Mouse (Mus musculus): ENCODE measurements at regions not wholly inside any gene's neighbourhood (a gene's known extent, or its start where the extent isn't known, plus 50 kb on each side); places are given as distances from the start of the nearest gene placed in this dataset.

DNA sequence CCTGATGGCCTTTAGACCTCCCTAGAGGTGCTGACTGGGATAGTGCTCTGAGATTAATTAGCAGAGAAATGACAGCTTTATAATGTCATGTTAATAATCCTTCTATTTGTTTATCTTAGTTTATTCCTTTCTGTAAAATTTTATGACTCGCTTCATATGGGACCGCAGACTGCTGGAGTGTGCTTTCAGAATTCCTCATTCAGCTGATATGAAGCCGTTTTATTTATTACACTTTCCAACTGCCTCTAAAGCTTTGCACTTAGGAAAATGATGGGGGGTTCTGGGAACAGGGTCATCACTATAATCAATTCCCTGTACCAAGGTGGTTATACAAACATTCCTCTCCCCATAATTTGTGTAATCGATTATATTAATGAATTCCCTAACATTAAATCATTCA, 211.6 kb upstream of the Tcerg1l start:
- Histone ChIP-seq H3K36me3 (ENCODE audit: control insufficient read depth, insufficient read depth, low read length) (no peaks in the 10 kb centered on the region), H3K27ac (ENCODE audit: insufficient read depth, low read depth, low read length) (no peak overlapping the region), H3K4me3 (ENCODE audit: low read depth, low read length) (no peak overlapping the region), H3K4me1 (ENCODE audit: control insufficient read depth, insufficient read depth, insufficient read length, low read length) (no peaks in the 10 kb centered on the region), H3K27me3 (ENCODE audit: control insufficient read depth, insufficient read depth, low read length) (no peaks in the 10 kb centered on the region)
- 41% methylated on average over 4 of the region's 4 CpGs for WGBS
- TF ChIP-seq CTCF (IDR thresholded peaks at IDR 0.05; ENCODE audit: extremely low read depth, insufficient read length, insufficient replicate concordance, low read depth, low read length) (no peak), POLR2A (IDR thresholded peaks at IDR 0.05; ENCODE audit: low read depth, low read length) (no peak)

DNA sequence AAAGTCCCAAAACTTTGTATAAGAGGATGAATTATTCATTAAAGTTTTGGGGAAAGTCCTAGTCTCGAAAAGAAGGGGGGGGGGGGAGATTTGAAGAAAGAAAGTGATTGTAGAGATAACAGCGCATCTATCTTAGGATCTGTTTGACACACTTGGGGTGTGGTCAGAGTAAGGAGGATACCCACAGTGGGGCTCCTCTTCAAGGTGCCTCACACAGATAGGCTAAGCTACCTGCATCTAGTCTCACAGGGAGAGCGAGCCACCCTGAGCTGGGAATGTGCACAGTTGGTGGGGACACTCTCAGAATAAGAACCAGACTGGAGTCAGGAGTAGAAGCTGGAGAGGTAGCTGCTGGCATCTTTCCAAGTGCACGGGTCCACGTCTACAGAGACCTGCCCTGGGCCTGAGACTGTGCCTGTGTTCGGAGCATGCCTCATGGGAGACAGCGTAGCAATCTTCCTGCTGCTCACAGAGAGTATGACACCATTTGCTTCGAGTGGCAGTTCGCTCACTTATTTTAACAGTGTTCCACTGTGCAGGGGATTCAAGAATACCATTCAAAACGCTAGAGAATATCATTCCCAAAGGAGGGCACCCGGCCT, 208.9 kb upstream of the Tcerg1l start:
- H3K27me3 ChIP-seq (ENCODE audit: control insufficient read depth, insufficient read depth, low read length) = no peaks in the 10 kb centered on the region
- no peaks in the 10 kb centered on the region for H3K4me1 ChIP-seq (ENCODE audit: control insufficient read depth, insufficient read depth, insufficient read length, low read length)
- H3K27ac ChIP-seq (ENCODE audit: insufficient read depth, low read depth, low read length) = no peak overlapping the region
- WGBS = 68% methylated on average over 11 of the region's 11 CpGs
- no peak overlapping the region for H3K4me3 ChIP-seq (ENCODE audit: low read depth, low read length)
- H3K36me3 ChIP-seq (ENCODE audit: control insufficient read depth, insufficient read depth, low read length) = no peaks in the 10 kb centered on the region
- TF ChIP-seq CTCF (IDR thresholded peaks at IDR 0.05; ENCODE audit: extremely low read depth, insufficient read length, insufficient replicate concordance, low read depth, low read length) = no peak
- no peak for TF ChIP-seq POLR2A (IDR thresholded peaks at IDR 0.05; ENCODE audit: low read depth, low read length)

DNA sequence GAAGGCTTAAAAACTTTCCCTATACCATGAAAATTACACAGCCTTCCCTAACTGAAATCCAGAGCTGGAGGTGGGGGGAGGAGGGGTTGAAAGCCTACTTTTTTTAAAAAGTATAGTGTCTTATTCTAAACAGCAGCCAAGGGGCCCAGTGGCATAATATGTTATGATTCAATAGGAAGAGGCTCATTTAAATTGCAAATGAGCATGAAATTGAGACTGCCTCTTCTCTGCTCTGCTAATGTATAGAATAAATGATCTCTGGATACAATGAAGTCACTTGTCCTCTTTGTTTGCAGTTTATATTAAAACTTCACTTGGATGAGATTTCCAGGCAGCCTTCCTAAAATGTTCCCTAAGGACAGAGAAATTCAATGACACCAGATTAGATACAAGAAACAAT, 208.4 kb upstream of the Tcerg1l start:
- H3K27me3 ChIP-seq (ENCODE audit: control insufficient read depth, insufficient read depth, low read length) = no peaks in the 10 kb centered on the region
- H3K36me3 ChIP-seq (ENCODE audit: control insufficient read depth, insufficient read depth, low read length) = no peaks in the 10 kb centered on the region
- H3K27ac ChIP-seq (ENCODE audit: insufficient read depth, low read depth, low read length) = no peak overlapping the region
- no peaks in the 10 kb centered on the region for H3K4me1 ChIP-seq (ENCODE audit: control insufficient read depth, insufficient read depth, insufficient read length, low read length)
- H3K4me3 ChIP-seq (ENCODE audit: low read depth, low read length) = no peak overlapping the region
- TF ChIP-seq CTCF (IDR thresholded peaks at IDR 0.05; ENCODE audit: extremely low read depth, insufficient read length, insufficient replicate concordance, low read depth, low read length) (no peak), POLR2A (IDR thresholded peaks at IDR 0.05; ENCODE audit: low read depth, low read length) (no peak)

GRCm38 (mm10) chr7:138601749-138602148, 204.2 kb upstream of the Tcerg1l start:
- TF ChIP-seq CTCF (IDR thresholded peaks at IDR 0.05; ENCODE audit: extremely low read depth, insufficient read length, insufficient replicate concordance, low read depth, low read length) = no peak
- TF ChIP-seq POLR2A (IDR thresholded peaks at IDR 0.05; ENCODE audit: low read depth, low read length) = no peak
- Histone ChIP-seq H3K4me3 (ENCODE audit: low read depth, low read length) (no peak overlapping the region), H3K27me3 (ENCODE audit: control insufficient read depth, insufficient read depth, low read length) (no peaks in the 10 kb centered on the region), H3K36me3 (ENCODE audit: control insufficient read depth, insufficient read depth, low read length) (no peaks in the 10 kb centered on the region), H3K4me1 (ENCODE audit: control insufficient read depth, insufficient read depth, insufficient read length, low read length) (no peaks in the 10 kb centered on the region), H3K27ac (ENCODE audit: insufficient read depth, low read depth, low read length) (no peak overlapping the region)
- WGBS = 54% methylated on average over 4 of the region's 4 CpGs

GRCm38 (mm10) chr7:138593344-138593743, 195.8 kb upstream of the Tcerg1l start:
- WGBS = 75% methylated on average over 2 of the region's 2 CpGs
- Histone ChIP-seq H3K36me3 (ENCODE audit: control insufficient read depth, insufficient read depth, low read length) (no peaks in the 10 kb centered on the region), H3K4me3 (ENCODE audit: low read depth, low read length) (no peak overlapping the region), H3K27ac (ENCODE audit: insufficient read depth, low read depth, low read length) (no peak overlapping the region), H3K4me1 (ENCODE audit: control insufficient read depth, insufficient read depth, insufficient read length, low read length) (no peaks in the 10 kb centered on the region), H3K27me3 (ENCODE audit: control insufficient read depth, insufficient read depth, low read length) (no peaks in the 10 kb centered on the region)
- no peak for TF ChIP-seq POLR2A (IDR thresholded peaks at IDR 0.05; ENCODE audit: low read depth, low read length)
- no peak for TF ChIP-seq CTCF (IDR thresholded peaks at IDR 0.05; ENCODE audit: extremely low read depth, insufficient read length, insufficient replicate concordance, low read depth, low read length)

DNA sequence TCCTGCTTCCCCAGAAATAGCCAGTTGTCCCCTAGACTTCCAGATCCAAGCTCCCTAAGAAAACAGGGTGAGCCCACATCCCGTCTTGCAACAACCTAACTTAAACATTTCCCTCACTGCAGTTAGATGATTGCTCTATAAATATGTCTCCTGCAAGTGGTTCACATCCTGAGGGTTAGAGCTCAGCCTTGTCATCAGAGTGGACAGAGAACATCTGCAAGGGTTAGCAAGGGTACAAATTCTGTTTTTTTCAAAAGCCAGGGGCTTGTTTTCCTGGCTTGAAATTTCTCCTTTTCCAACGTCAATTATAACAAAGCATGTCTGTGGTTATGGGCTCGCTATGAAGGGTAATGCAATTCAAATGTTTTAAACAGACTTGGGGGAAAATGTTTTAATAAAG, 169.8 kb upstream of the Tcerg1l start:
- WGBS = 66% methylated on average over 3 of the region's 3 CpGs
- H3K4me1 ChIP-seq (ENCODE audit: control insufficient read depth, insufficient read depth, insufficient read length, low read length) = no peaks in the 10 kb centered on the region
- TF ChIP-seq CTCF (IDR thresholded peaks at IDR 0.05; ENCODE audit: extremely low read depth, insufficient read length, insufficient replicate concordance, low read depth, low read length) (no peak), POLR2A (IDR thresholded peaks at IDR 0.05; ENCODE audit: low read depth, low read length) (no peak)
- H3K4me3 ChIP-seq (ENCODE audit: low read depth, low read length) = no peak overlapping the region
- H3K27ac ChIP-seq (ENCODE audit: insufficient read depth, low read depth, low read length) = no peak overlapping the region
- H3K27me3 ChIP-seq (ENCODE audit: control insufficient read depth, insufficient read depth, low read length) = no peaks in the 10 kb centered on the region
- H3K36me3 ChIP-seq (ENCODE audit: control insufficient read depth, insufficient read depth, low read length) = no peaks in the 10 kb centered on the region

GRCm38 (mm10) chr7:138551629-138552028, 154.1 kb upstream of the Tcerg1l start:
- no peaks in the 10 kb centered on the region for H3K4me1 ChIP-seq (ENCODE audit: control insufficient read depth, insufficient read depth, insufficient read length, low read length)
- H3K27ac ChIP-seq (ENCODE audit: insufficient read depth, low read depth, low read length) = no peak overlapping the region
- no peak for TF ChIP-seq POLR2A (IDR thresholded peaks at IDR 0.05; ENCODE audit: low read depth, low read length)
- TF ChIP-seq CTCF (IDR thresholded peaks at IDR 0.05; ENCODE audit: extremely low read depth, insufficient read length, insufficient replicate concordance, low read depth, low read length) = no peak
- no peaks in the 10 kb centered on the region for H3K36me3 ChIP-seq (ENCODE audit: control insufficient read depth, insufficient read depth, low read length)
- WGBS = 34% methylated on average over 10 of the region's 10 CpGs
- H3K27me3 ChIP-seq (ENCODE audit: control insufficient read depth, insufficient read depth, low read length) = no peaks in the 10 kb centered on the region
- no peak overlapping the region for H3K4me3 ChIP-seq (ENCODE audit: low read depth, low read length)

Data from small intestine, adult 2 months (tissue).